Mouse (Mus musculus) ES-E14 (cell line): Measurements from ENCODE around the gene Dguok.

ENCODE experiments used
- CHD2 ChIP-seq: IDR thresholded peaks from 2 replicates; pipeline ENCODE4 v1.6.1; 2014; ENCODE audit warnings: mild to moderate bottlenecking, low read depth, low read length, inconsistent platforms
- ZNF384 ChIP-seq: IDR thresholded peaks from 2 replicates; pipeline ENCODE4 v1.6.1; 2012; ENCODE audit warnings: low read depth, low read length, inconsistent platforms

DNA sequence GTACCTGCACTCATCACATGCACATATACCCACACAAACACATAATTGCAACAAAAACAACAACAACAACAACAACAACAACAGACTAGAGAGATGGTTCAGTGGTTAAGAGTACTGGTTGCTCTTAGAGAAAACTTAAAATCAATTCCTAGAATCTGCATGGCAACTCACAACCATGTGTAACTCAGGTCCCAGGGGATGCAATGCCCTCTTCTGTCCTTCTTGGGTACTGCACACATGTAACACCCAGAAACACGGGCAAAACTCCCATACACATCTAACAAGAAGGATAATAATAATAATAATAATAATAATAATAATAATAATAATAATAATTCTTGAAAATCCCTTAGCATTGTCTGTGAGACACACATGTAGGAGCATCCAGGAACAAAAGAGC lies 5.7 kb upstream of the Dguok start:
- TF ChIP-seq ZNF384 = no peak
- TF ChIP-seq CHD2 = no peak
